Mouse (Mus musculus): ENCODE results near the gene Upk3a. TPM values are rescaled to one million over a fixed set of nuclear protein-coding genes. Genes with fewer than 3 reads are reported as not detected.
"Not testable (repeated sequence)": the region's sequence is repeated elsewhere in the genome, so short reads cannot be mapped to it uniquely, and the experiment has no call there.

Gene Upk3a
- total RNA-seq, 2 experiments from 2014 or later: not detected

GRCm38 (mm10) chr15:84997768-84998454 lies 19.0 kb upstream of the Upk3a start:
- ATAC-seq (replicated peaks; ENCODE audit: low FRiP score, poor library complexity, severe bottlenecking): no peak

- ATAC-seq (replicated peaks; ENCODE audit: low FRiP score, poor library complexity, severe bottlenecking): no peak
Measured at GRCm38 (mm10) chr15:84999911-85000310, 17.0 kb upstream of the Upk3a start.

DNA sequence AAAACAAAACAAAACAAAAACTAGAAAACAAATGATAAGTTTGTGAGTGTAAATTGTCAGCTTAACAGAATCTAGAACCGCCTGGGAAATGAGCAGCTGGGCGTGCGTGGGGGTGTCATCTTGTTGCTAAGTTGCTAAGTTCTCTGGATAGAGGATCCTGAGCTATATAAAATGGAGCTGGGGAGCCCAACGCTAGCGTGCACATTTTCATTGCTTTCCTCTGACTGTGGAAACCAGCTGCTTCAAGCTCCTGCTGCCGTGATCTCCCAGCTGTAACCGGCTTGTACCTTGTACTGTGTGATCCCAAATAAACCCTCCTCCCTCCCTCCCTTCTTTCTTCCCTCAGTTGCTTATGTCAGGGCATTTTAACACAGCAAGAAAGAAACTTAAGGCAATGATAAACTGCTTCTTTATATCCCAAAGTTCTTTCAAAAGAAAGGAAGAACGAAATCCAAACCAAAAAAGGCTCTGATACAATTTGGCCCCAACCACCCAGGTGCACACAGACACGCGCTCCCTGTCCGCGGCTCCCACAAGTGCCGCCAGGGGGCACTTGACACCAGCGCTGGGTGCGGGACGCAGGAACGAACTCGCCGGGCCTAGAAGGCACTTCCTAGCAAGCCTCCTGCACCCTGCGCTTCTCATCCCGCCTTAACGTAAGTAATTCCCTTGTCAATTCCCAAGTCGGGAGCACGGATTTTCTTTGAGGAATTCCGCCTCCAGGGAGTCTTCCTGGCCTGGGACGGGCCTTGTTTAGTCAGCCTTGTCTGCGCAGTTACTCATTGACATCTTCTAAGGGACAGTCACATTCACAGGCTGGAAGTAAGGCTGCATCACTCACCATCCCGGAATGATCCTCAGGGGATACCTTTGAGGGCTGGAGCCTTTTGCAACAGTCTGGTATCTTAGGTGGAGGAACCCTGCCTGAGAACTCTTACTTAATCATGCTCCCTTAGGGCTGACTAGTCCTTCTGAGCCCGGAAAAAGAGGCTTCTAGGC lies 15.7 kb upstream of the Upk3a start:
- no peak for ATAC-seq (replicated peaks; ENCODE audit: low FRiP score, poor library complexity, severe bottlenecking)

GRCm38 (mm10) chr15:85009666-85010065 lies 7.3 kb upstream of the Upk3a start:
- ATAC-seq (replicated peaks; ENCODE audit: low FRiP score, poor library complexity, severe bottlenecking): no peak

DNA sequence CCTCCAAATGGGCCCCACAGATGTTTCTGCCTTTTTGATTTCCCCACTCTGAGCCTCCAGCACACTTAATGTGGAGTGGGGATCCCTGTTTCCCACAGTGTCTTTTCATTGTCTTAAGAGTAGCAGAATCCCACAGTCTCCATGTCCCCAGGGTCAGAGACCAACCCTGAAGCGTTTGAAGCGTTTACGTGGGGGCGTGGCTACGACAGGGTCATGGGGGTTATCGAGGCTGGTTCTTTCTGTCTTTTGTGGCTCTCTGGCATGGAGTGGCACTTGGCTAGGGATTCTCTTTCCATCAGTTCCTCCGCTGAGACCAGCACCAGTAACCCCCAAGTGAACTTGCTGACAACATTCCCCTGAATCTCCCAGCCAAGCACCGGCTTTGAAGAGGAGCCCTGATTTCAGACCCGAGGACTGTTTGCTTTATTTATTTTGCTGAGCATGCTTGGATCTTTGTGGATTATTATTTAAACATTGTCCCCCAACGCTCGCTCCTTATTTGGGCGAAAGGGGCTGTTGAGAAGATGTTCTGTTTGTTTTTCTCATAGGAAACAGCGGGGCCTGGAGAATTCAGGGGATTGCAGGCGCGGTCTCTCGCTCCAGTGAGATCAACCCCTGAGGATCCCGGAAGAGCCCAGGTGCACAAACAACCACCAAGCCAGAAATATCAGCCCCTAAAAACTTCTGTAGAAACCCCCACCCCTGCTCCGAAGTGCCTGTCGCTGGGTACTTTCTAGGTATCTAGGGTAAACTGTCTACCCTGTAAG lies 4.9 kb upstream of the Upk3a start:
- ATAC-seq (replicated peaks; ENCODE audit: low FRiP score, poor library complexity, severe bottlenecking): no peak

GRCm38 (mm10) chr15:85012662-85013054 lies 4.3 kb upstream of the Upk3a start:
- ATAC-seq (replicated peaks; ENCODE audit: low FRiP score, poor library complexity, severe bottlenecking): no peak

- no peak for ATAC-seq (replicated peaks; ENCODE audit: low FRiP score, poor library complexity, severe bottlenecking)
Measured at GRCm38 (mm10) chr15:85015771-85016170, 1.2 kb upstream of the Upk3a start.

- ATAC-seq (replicated peaks; ENCODE audit: low FRiP score, poor library complexity, severe bottlenecking): no peak
Measured at GRCm38 (mm10) chr15:85022211-85022610, 5.3 kb downstream of the Upk3a start.

GRCm38 (mm10) chr15:85026197-85026596 lies 9.3 kb downstream of the Upk3a start:
- ATAC-seq (replicated peaks; ENCODE audit: low FRiP score, poor library complexity, severe bottlenecking): no peak

- ATAC-seq (replicated peaks; ENCODE audit: low FRiP score, poor library complexity, severe bottlenecking): no peak
Measured at GRCm38 (mm10) chr15:85027740-85028139, 10.8 kb downstream of the Upk3a start.

DNA sequence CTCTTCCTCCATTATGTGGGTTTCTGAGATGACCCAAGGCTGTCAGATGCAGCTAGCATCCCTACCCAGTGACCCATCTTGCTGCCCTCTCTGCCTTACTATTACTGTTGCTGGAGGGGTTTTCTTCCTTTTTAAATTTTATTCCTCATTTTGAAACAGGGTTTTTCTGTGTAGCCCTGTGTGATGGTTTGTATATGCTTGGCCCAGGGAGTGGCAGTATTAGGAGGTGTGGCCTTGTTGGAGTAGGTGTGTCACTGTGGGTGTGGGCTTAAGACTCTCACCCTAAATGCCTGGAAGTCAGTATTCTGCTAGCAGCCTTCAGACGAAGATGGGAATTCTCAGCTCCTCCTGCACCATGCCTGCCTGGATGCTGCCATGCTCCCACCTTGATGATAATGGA lies 11.7 kb downstream of the Upk3a start, which contains the start of gene Fam118a:
Fam118a (plus strand) TSS at position 301 of the 400 bp plus-strand sequence.
- ATAC-seq (replicated peaks; ENCODE audit: low FRiP score, poor library complexity, severe bottlenecking): not testable (repeated sequence)

DNA sequence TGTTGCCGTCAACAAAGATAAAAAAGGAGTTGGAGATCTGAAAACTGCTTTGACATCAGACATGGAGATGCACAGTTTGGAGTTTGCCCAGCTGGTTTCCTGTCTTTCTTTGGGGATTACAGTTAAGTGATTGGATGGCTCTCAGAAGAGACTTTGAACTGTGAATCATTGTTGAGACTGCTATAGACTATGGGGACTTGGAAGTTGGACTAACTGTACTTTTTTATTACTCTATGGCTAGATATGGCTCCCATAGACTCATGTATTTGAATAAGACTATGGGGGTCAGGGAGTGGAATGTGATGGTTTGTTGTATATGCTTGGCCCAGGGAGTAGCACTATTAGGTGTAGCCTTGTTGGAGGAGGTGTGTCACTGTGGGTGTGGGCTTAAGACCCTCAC lies 13.7 kb downstream of the Upk3a start:
- ATAC-seq (replicated peaks; ENCODE audit: low FRiP score, poor library complexity, severe bottlenecking): not testable (repeated sequence)

- no peak for ATAC-seq (replicated peaks; ENCODE audit: low FRiP score, poor library complexity, severe bottlenecking)
Measured at GRCm38 (mm10) chr15:85031866-85032265, 14.9 kb downstream of the Upk3a start.

DNA sequence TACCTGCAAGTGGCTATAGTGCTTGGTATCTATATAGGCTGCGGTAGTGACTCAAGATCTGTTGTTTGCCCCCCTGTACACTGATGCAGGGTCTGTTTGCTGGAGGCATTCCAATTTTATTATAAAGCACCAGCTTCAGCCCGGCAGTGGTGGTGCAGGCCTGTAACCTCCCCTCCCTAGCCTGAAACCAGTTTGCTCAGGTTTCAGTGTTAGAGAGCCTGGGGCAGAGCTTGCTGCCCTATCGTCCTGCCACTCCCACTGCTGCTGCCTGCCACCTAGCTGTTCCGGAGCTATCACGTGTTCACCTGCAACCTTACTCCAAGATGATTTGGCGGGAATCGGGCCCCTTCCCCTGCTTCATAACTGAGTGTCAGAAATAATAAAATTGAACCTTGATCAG lies 17.0 kb downstream of the Upk3a start:
- ATAC-seq (replicated peaks; ENCODE audit: low FRiP score, poor library complexity, severe bottlenecking): not testable (repeated sequence)

DNA sequence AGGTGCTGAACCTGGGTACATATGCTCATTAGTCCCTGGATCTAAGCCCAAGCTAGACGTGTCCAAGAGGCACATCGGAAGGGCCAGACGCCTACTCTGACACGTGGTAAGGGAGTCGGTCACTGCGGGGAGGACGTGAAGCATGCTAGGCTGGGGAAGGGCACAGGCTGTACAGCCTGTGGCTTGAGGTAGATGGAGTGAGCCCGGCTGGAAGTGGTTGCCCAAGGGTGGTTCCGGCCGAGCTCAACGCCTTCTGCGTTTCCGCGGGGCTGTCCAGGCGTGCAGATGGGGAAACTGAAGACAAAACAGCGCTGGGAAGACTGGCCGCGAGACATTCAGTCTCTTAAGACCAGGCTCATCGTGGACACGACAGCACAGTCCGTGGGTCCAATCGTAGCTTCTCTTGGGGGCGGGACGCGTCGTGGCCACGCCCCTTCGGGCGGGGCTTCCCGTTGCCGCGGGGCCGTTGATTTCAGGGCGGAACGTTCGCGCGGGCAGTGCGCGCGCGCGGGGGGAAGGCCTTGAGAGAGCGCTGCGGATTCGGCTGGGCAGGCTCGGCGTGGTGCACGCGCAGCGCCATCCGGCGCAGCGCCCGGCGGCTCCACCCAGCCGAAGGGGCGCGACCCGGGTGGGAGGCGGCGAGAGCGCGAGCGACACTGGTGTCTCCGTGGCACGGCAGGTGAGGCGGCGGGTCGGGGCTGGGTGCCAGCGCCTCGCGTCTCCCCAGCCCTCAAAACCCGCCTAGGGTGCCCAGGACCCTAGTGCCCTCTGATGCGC lies 19.8 kb downstream of the Upk3a start:
- peak; percentile 84 for ATAC-seq (replicated peaks; ENCODE audit: low FRiP score, poor library complexity, severe bottlenecking)

- no peak for ATAC-seq (replicated peaks; ENCODE audit: low FRiP score, poor library complexity, severe bottlenecking)
Measured at GRCm38 (mm10) chr15:85037343-85037690, 20.4 kb downstream of the Upk3a start.

- no peak for ATAC-seq (replicated peaks; ENCODE audit: low FRiP score, poor library complexity, severe bottlenecking)
Measured at GRCm38 (mm10) chr15:85041546-85042225, 24.7 kb downstream of the Upk3a start.

DNA sequence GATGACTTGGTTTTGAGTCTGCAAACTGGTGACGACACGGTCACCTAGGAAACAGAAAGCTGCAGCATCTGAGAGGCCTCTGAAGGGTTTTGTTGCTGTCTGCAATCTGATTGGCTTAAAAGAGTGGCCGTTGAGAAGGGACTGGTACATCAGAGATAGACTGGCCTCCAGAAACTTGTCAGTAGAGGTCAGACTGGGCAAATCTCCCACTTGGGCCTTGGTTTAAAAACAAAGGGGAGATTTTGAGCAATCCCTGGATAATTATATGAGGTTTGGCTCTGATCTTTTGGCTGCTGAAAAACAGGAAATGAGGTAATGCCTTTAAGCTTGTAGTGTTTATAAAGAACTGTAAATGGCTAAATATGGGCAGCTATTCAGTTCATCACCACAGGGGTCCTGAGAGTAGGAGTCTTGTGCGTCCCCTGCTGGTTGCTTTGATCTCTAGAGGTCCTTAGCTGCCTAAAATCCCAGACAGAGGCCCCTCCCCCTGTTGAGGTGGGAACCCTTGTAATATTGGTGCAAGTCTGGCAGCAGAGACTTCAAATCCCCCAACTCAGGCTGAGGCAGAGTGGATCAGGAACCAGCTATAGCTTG lies 25.5 kb downstream of the Upk3a start:
- no peak for ATAC-seq (replicated peaks; ENCODE audit: low FRiP score, poor library complexity, severe bottlenecking)

GRCm38 (mm10) chr15:85043116-85043515 lies 26.2 kb downstream of the Upk3a start:
- no peak for ATAC-seq (replicated peaks; ENCODE audit: low FRiP score, poor library complexity, severe bottlenecking)

Data from erythroid progenitor cell, adult 5-6 weeks (primary cell).